Mouse (Mus musculus) gonadal fat pad, adult 2 months (tissue): ENCODE results near the gene Fam114a2. TPM values are rescaled to one million over a fixed set of nuclear protein-coding genes. Genes with fewer than 3 reads are reported as not detected.
"Not testable (repeated sequence)": the region's sequence is repeated elsewhere in the genome, so short reads cannot be mapped to it uniquely, and the experiment has no call there.

Experiments used
- DNase-seq: peaks from one replicate; pipeline ENCODE4 v3.0.0-alpha.2; 2012; ENCODE audit warnings: low read depth
- polyA plus RNA-seq: library from polyadenylated mRNA; depleted of rRNA; stranded (reverse); fragments of >200 nt; gene quantifications from 2 replicates; pipeline ENCODE4 v1.2.3, GENCODE M21; 2012; rRNA removed

Fam114a2 gene
- 30.5 and 37.0 TPM in 2 replicates for polyA plus RNA-seq

GRCm38 (mm10) chr11:57518091-57518750 lies at the start of gene Fam114a2, which contains the start of gene Mfap3:
Gene Fam114a2, minus strand, starts transcription at chr11:57518617.
Gene Mfap3, plus strand, starts transcription at chr11:57518664.
- DNase-seq: no peak

- no peak for DNase-seq
These were observed 47.9 kb upstream of the Fam114a2 start for GRCm38 (mm10) chr11:57566091-57567035.

GRCm38 (mm10) chr11:57564564-57564963 lies 46.1 kb upstream of the Fam114a2 start:
- no peak for DNase-seq

- not testable (repeated sequence) for DNase-seq
These were observed 39.5 kb upstream of the Fam114a2 start for GRCm38 (mm10) chr11:57557936-57558335.

- no peak for DNase-seq
These were observed 34.8 kb upstream of the Fam114a2 start for GRCm38 (mm10) chr11:57553015-57553780.

GRCm38 (mm10) chr11:57551016-57551415 lies 32.6 kb upstream of the Fam114a2 start:
- no peak for DNase-seq

GRCm38 (mm10) chr11:57550230-57550629 lies 31.8 kb upstream of the Fam114a2 start:
- no peak for DNase-seq

- DNase-seq: no peak
These were observed 30.5 kb upstream of the Fam114a2 start for GRCm38 (mm10) chr11:57548618-57549550.

GRCm38 (mm10) chr11:57540681-57541080 lies 22.3 kb upstream of the Fam114a2 start:
- no peak for DNase-seq

- DNase-seq: no peak
These were observed 21.5 kb upstream of the Fam114a2 start for GRCm38 (mm10) chr11:57539841-57540418.

- DNase-seq: no peak
These were observed 17.5 kb upstream of the Fam114a2 start for GRCm38 (mm10) chr11:57535912-57536311.

- no peak for DNase-seq
These were observed 13.9 kb upstream of the Fam114a2 start for GRCm38 (mm10) chr11:57532306-57532705.

GRCm38 (mm10) chr11:57531300-57531950 lies 13.0 kb upstream of the Fam114a2 start:
- no peak for DNase-seq

GRCm38 (mm10) chr11:57529111-57529510 lies 10.7 kb upstream of the Fam114a2 start:
- DNase-seq: no peak

- DNase-seq: no peak
These were observed 9.1 kb upstream of the Fam114a2 start for GRCm38 (mm10) chr11:57527506-57527905.

GRCm38 (mm10) chr11:57525900-57526299 lies 7.5 kb upstream of the Fam114a2 start:
- no peak for DNase-seq

- DNase-seq: no peak
These were observed 6.2 kb upstream of the Fam114a2 start for GRCm38 (mm10) chr11:57524597-57524996.

- DNase-seq: no peak
These were observed 5.0 kb upstream of the Fam114a2 start for GRCm38 (mm10) chr11:57523418-57523817.

- DNase-seq: no peak
These were observed 3.6 kb upstream of the Fam114a2 start for GRCm38 (mm10) chr11:57522046-57522445.

- no peak for DNase-seq
These were observed 2.8 kb upstream of the Fam114a2 start for GRCm38 (mm10) chr11:57521206-57521605.
